Mouse (Mus musculus): Measurements from ENCODE around the gene Gngt1.
A peak's percentile ranks its signal among the peaks of the same experiment; 100 is the strongest.

The Gngt1 gene

GRCm38 (mm10) chr6:3993492-3993891, at the start of gene Gngt1:
TSS of gene Gngt1 (plus strand) at chr6:3993792.
- no peak for DNase-seq (ENCODE audit: low read depth, low spot score)

GRCm38 (mm10) chr6:3954969-3955368, 38.6 kb upstream of the Gngt1 start:
- DNase-seq (ENCODE audit: low read depth, low spot score): no peak

DNA sequence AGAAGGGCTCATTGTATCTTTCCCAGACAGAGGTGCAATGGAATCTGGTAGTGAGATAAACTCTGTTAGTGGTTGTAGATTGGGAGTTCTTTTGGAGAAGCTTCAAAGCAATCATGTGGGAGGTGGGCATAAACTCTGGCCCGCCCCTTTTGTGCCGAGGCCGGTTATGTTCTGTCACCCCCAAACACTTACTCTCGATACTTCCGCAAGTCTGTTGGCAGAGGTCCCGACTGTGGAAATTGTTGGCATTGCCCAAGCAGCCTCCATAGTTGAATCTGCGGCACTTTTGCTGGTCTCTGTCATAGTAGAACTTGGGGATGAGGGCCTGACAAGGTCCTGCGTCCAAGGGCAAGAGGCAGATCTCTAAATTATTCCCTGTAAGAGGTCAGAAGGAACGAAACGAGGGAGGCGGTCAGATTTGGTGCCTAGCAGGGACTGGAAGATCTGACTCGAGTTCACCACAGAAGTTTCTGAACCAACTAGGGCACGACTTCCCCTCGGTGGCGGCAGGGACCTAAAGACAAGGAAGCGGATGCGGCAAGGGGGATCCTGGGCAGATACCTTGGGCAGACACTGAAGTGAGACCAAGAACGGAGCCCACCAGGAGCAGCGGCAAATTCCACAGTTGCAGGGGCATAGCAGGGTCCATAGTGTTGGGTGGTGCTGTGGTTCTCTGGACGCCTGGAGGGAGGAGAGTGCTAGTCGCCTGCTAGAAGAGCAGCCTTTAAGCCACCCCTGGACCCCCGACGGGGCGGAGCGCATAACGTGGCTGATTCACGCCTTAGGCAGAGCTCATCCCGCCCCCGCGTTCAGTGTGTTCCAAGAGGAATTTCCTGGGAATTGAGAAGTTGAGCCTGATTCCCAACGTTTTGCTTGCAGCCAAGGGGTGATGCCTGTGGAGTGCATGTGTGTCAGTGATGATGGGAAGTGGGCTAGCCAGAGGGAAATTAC, 25.6 kb upstream of the Gngt1 start:
- DNase-seq (ENCODE audit: low read depth, low spot score): peak; percentile 48

DNA sequence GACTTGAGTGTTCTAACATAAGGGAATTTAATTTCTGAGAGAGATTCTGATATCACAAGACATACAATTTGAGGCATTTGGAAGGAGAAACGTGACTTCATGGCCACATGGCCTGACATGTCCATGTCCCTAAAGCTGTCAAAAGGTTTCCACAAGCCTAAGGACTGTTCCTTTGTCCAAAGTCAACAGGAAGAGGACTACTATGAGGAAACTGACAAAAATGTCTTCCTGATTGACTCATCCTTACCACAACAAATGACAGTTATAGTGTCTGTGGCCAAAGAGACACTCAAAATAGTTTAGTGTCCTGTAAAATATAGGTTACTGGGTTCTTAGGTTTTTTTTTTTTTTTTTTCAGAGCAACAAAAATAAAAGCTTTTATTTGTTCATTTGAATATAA, 19.9 kb upstream of the Gngt1 start:
- no peak for DNase-seq (ENCODE audit: low read depth, low spot score)

DNA sequence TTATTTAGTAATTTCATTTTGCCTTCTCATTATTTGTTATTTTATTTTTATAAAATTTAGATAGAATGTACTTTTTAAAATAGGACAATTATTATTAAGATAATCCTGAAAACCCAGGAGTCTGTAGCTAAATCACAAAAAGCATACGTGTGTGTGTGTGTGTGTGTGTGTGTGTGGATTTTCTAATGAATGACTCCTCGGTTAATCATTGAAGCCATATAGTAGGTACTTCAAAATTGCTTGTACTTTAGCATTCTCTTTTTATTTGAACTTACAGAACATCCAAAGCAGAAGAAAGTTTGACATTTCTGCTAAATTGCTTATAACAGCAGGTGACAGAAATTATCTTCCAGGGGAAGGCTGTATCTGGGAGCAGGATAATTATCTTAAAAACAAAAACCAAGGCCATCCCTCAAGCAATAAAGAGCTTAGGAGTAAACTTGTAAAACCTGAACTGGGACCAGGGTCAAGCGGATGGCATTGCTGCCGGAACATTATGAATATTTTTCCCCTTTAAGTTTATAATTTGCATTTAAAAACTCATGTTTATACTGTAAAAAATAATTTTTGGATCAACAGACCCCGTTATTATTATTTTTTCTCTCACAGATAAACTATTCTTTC, 10.8 kb upstream of the Gngt1 start:
- DNase-seq (ENCODE audit: low read depth, low spot score): no peak

GRCm38 (mm10) chr6:3988750-3989149, 4.8 kb upstream of the Gngt1 start, which contains the start of gene Tfpi2:
TSS of gene Tfpi2 (minus strand) at chr6:3988919.
- DNase-seq (ENCODE audit: low read depth, low spot score): no peak

GRCm38 (mm10) chr6:3998089-3998488, 4.5 kb downstream of the Gngt1 start:
- no peak for DNase-seq (ENCODE audit: low read depth, low spot score)

- DNase-seq (ENCODE audit: low read depth, low spot score): no peak
Measured at GRCm38 (mm10) chr6:3999296-3999695, 5.7 kb downstream of the Gngt1 start.

- no peak for DNase-seq (ENCODE audit: low read depth, low spot score)
Measured at GRCm38 (mm10) chr6:4000716-4001115, 7.1 kb downstream of the Gngt1 start.

- DNase-seq (ENCODE audit: low read depth, low spot score): no peak
Measured at GRCm38 (mm10) chr6:4003445-4003844, 9.9 kb downstream of the Gngt1 start.

DNA sequence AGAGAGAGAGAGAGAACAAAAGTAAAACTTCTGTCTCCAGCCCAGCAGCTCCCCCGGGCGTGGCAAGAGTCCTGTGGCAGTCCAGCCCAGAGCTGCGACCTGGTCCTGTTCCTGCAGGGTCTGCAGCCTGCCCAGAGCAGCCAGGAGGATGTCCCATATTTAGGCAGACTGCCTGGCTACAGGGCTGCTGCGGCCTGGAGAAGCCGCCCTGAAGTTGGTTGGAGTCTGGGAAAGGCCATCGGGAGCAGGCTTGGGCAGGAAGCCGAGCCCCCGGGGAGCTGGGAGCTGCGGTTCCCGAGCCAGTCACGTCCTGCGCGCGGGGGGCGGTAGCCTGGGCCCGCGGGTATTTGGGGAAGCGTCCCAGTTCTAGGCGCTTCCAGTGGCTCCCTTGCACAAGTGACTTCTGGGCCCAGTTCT, 10.3 kb downstream of the Gngt1 start, which contains the start of gene Gng11:
Gene Gng11, plus strand, starts transcription at position 15 of the 417 bp plus-strand sequence.
- DNase-seq (ENCODE audit: low read depth, low spot score): peak; percentile 65

DNA sequence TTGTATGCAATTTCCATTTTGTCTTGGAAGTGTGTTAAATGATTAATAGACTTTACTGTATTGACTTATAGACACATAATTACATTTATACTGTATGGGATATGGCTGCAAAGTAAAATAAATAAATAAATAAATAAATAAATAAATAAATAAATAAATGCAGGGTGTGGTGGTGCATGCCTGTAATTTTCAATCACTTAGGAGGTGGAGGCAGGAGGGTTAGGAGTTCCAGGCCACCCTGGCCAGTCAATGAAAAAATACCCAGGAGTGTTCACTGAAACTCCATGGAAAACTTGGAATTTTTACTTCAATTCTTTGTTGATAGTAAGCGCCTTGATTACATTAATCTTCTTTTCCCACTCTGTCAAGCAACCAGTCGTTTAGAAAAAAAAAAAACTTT, 11.2 kb downstream of the Gngt1 start:
- DNase-seq (ENCODE audit: low read depth, low spot score): no peak

- DNase-seq (ENCODE audit: low read depth, low spot score): no peak
Measured at GRCm38 (mm10) chr6:4008501-4009040, 15.0 kb downstream of the Gngt1 start.

- no peak for DNase-seq (ENCODE audit: low read depth, low spot score)
Measured at GRCm38 (mm10) chr6:4009548-4009947, 16.0 kb downstream of the Gngt1 start.

GRCm38 (mm10) chr6:4022645-4023044, 29.1 kb downstream of the Gngt1 start:
- no peak for DNase-seq (ENCODE audit: low read depth, low spot score)

DNA sequence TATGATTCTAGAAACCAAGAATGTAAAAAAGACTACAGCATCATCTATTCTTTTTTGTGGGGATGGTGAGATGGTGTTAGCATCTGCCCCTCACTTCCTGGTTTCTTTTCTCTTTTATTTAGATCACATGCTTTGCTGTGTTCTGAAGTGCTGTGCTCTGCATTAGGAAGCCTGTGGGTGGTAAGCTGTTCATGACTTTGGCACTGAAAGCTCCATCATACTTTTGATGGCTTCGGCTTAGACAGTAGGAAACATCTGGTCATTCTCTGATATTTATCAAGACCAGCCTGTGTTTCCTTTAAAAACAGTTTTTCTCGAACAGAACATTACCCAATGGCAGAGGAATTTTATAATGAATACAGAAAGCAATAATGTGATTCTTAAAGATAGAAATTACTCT, 32.8 kb downstream of the Gngt1 start:
- no peak for DNase-seq (ENCODE audit: low read depth, low spot score)

DNA sequence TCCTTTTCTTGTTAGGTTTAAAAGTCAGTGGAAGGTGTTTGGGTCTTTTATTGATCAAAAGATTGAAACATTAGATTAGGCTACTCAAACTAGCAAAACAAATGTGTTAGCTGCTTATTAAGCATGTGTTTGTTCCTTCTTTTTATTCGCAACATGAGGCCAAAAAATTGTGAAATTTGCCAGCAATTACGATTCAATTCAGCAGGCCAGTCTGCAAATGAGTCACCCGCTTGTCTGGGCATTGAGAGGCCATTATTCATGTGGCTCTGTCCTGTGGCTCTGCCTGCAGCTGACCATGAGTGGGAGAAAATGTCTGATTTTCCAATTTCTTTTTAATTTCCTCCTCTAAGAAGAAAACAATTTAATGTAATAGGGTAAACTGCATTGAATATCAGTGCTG, 37.4 kb downstream of the Gngt1 start:
- no peak for DNase-seq (ENCODE audit: low read depth, low spot score)

DNA sequence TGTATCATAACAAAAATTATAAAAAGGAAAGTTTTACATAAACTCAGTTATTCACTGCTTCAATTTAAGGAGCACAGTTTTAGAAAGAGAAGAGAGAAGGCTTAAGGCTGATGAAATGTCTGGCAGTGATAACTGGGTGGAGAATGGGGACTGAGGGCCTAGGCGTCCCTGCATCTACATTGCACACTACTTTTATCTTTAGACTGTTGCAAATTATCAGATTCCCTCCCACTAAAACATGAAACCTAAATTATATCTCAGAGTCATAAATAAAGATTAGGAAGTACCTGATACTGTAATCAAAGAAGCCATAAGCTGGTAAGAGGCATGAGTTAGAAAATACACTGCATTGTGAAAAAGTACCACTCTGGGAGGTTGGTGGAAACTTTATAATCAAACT, 48.2 kb downstream of the Gngt1 start:
- DNase-seq (ENCODE audit: low read depth, low spot score): no peak
